Mouse (Mus musculus): ENCODE measurements around the gene Spef1.

DNA sequence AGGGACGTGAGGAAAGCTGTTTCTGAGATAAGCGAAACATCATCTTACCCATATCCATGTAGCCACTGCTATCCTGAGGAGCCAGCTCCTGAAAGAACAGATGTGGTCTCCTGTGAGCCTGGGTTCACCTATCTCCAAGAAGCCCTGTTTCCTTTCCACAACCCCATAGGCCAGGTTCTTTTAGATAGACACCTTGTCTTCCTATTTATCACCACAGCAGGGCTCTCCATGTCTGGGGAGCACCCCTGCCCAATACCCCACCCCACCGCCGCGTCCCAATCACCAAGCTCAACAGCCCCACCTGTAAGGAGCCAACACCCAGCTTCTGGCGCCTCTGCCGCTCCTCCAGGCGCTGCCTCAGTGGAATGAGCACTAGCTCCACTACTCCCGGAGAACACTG is 14.8 kb downstream of the Spef1 start:
- TF ChIP-seq EP300 (optimal IDR thresholded peaks at IDR 0.05) (no peak), CTCF (IDR thresholded peaks at IDR 0.05; ENCODE audit: low read depth) (no peak)

All from stomach, postnatal 0 days (tissue).